Mouse (Mus musculus) liver, embryonic 14.5 days (tissue): ENCODE data around the gene Ltbp2.

ENCODE experiments used
- CTCF ChIP-seq: IDR thresholded peaks from 2 replicates; pipeline ENCODE4 v1.5.1; 2016; ENCODE audit warnings: antibody characterized with exemption, low read depth, control low read depth
- EP300 ChIP-seq: IDR thresholded peaks from 2 replicates; pipeline ENCODE4 v1.6.1; 2016; ENCODE audit warnings: antibody characterized with exemption, low read depth

DNA sequence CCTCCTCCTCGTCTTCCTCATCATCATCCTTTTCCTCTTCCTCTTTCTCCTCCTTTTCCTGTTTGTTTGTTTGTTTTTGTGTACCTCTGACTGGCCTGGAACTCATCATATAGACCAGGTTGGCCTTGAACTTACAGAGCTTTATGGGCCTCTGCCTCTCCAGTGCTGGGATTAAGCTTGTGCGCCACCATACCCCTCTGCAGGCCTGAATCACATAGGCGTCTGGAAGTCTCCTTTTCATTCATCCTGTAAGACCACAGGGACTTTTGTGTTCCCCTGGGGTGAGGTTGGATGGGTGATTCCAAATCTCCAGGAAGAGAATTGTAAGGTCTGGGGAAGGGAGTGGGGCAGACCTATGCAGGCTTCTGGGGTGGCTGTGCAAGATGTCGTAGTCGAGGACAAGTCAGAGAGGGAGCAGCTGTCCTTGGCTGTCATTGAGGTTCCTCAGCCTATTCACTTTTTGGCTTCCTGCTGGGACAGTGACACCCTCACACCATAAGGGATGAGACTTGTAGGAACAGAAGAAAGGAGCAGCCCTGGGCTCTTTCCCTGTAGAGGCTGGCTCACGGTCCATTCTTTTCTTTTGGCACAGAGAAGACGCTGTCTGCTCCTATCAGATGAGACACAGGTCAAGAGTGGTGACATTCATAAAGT is 8.2 kb upstream of the Ltbp2 start:
- no peak for TF ChIP-seq EP300
- no peak for TF ChIP-seq CTCF
